Comparison of ENCODE assay signal across 32 mouse cellular contexts in the genomic region with DNA sequence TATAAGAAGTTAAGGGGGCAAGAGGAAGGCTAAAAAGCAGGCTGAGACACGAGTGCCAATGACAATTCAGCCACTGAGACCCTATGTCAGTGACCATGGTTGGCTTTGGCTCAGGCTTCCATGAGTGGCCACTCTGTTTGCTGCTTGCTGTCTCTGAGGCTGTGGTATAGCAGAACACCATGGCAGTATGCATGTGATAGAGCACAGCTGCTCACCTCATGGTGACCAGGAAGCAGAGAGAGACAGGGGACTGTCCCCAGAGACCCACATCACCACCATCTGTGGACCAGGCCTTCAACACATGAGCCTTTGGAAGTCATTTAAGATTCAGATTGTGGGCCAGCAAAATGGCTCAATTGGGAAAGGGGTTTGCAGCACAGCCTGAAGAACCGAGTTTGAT. TPM values are rescaled to one million over a fixed set of nuclear protein-coding genes. Genes with fewer than 3 reads are reported as not detected.
"Had no signal": no experiment of that assay in that cellular context is flagged by ENCODE, and none has a peak within 500 bp of the region (broad histone marks: within the 10 kb centered on the region; RNA-seq: fewer than 3 reads in every experiment).

No protein-coding gene starts in this region.

- H3K4me2 ChIP-seq: heart, embryonic 11.5 days; heart, embryonic 12.5 days; heart, embryonic 13.5 days; heart, embryonic 15.5 days; hindbrain, embryonic 12.5 days; hindbrain, embryonic 13.5 days; hindbrain, embryonic 14.5 days; hindbrain, embryonic 15.5 days; intestine, embryonic 15.5 days; kidney, embryonic 15.5 days had no signal

- H3K9me3 ChIP-seq: heart, embryonic 13.5 days; heart, embryonic 15.5 days; hindbrain, embryonic 13.5 days; hindbrain, embryonic 15.5 days; intestine, embryonic 15.5 days; kidney, embryonic 15.5 days had no signal

- H3K27me3 ChIP-seq: heart, embryonic 12.5 days; heart, embryonic 13.5 days; hindbrain, embryonic 12.5 days; hindbrain, embryonic 13.5 days; hindbrain, embryonic 15.5 days; intestine, embryonic 15.5 days; kidney, embryonic 15.5 days had no signal

- H3K36me3 ChIP-seq: heart, embryonic 15.5 days; intestine, embryonic 15.5 days; kidney, embryonic 15.5 days had no signal

- H3K4me3 ChIP-seq: heart, embryonic 12.5 days; heart, embryonic 13.5 days; heart, embryonic 15.5 days; hindbrain, embryonic 10.5 days; hindbrain, embryonic 12.5 days; hindbrain, embryonic 13.5 days; hindbrain, embryonic 15.5 days; intestine, embryonic 15.5 days; kidney, embryonic 15.5 days; layer of hippocampus, adult 2 months; left cerebral cortex, adult 2 months had no signal

- H3K4me1 ChIP-seq: intestine, embryonic 15.5 days had no signal

- DNase-seq: heart, postnatal 10 days; heart, postnatal 14 days; heart, postnatal 36 days; heart, postnatal 4 days; kidney, adult 11 months; kidney, adult 18-20 months; kidney, adult 2 months; kidney, adult 8-10 months; kidney, adult 9 months; kidney, postnatal 10 days; kidney, postnatal 14 days; kidney, postnatal 25 days; kidney, postnatal 36 days; kidney, postnatal 4 days; layer of hippocampus, adult 9-11 months; layer of hippocampus, postnatal 36 days had no signal

- H3K27ac ChIP-seq: heart, embryonic 13.5 days; heart, embryonic 15.5 days; hindbrain, embryonic 10.5 days; hindbrain, embryonic 12.5 days; hindbrain, embryonic 13.5 days; hindbrain, embryonic 14.5 days; hindbrain, embryonic 15.5 days; hindbrain, postnatal 0 days; intestine, embryonic 15.5 days; kidney, embryonic 15.5 days; kidney, postnatal 0 days; layer of hippocampus, adult 2 months; left cerebral cortex, adult 2 months had no signal

- H3K9ac ChIP-seq: heart, embryonic 12.5 days; heart, embryonic 13.5 days; heart, embryonic 15.5 days; hindbrain, embryonic 12.5 days; hindbrain, embryonic 13.5 days; hindbrain, embryonic 14.5 days; hindbrain, embryonic 15.5 days; intestine, embryonic 15.5 days; kidney, embryonic 15.5 days had no signal

RNA-seq across cellular contexts. Expression of a gene that starts 53.5 kb away (rescaled TPM):
- polyA plus RNA-seq: inflammation-experienced regulatory T-cells, adult 6 months had no signal
